Mouse (Mus musculus) stomach, postnatal 0 days (tissue): ENCODE measurements at regions not wholly inside any gene's neighbourhood (a gene's known extent, or its start where the extent isn't known, plus 50 kb on each side); places are given as distances from the start of the nearest gene placed in this dataset.

Experiments
- ATAC-seq: fragments of 200-750 bp; cut with Nextera tagmentation; 2 replicates; pipeline ENCODE4 v1.8.0; 2017; ENCODE audit not compliant: low FRiP score, low TSS enrichment
- DNase-seq: peaks from one replicate; pipeline ENCODE4 v3.0.0-alpha.2; 2016; ENCODE audit warnings: low spot score
- H3K27ac ChIP-seq: fragments of 300-500 bp; sonication (generic); replicated peaks from 2 replicates; pipeline ENCODE4 v1.5.1; 2014; ENCODE audit warnings: mild to moderate bottlenecking, control low read depth
- H3K27me3 ChIP-seq: fragments of 300-500 bp; sonication (generic); 2 replicates; pipeline ENCODE4 v1.6.1; 2014; ENCODE audit warnings: low read length; ENCODE audit not compliant: control insufficient read depth, insufficient read depth
- H3K36me3 ChIP-seq: fragments of 300-500 bp; sonication (generic); 2 replicates; pipeline ENCODE4 v1.6.1; 2014; ENCODE audit warnings: low read length, mixed read lengths; ENCODE audit not compliant: control insufficient read depth, insufficient read depth
- H3K4me1 ChIP-seq: fragments of 300-500 bp; sonication (generic); replicated peaks from 2 replicates; pipeline ENCODE4 v1.6.1; 2014; ENCODE audit warnings: antibody characterized with exemption; ENCODE audit not compliant: control insufficient read depth, insufficient read depth
- H3K4me2 ChIP-seq: fragments of 300-500 bp; sonication (generic); replicated peaks from 2 replicates; pipeline ENCODE4 v1.6.1; 2014; ENCODE audit warnings: low read depth, mild to moderate bottlenecking, control low read depth, moderate library complexity
- H3K4me3 ChIP-seq: fragments of 300-500 bp; sonication (generic); 2 replicates; pipeline ENCODE4 v1.5.1; 2014; ENCODE audit warnings: low read depth, low read length, control low read depth
- H3K9ac ChIP-seq: fragments of 300-500 bp; sonication (generic); 2 replicates; pipeline ENCODE4 v1.6.1; 2014; ENCODE audit warnings: mild to moderate bottlenecking, low read length, control low read depth, mixed read lengths
- H3K9me3 ChIP-seq: fragments of 300-500 bp; sonication (generic); 2 replicates; pipeline ENCODE4 v1.6.1; 2016; ENCODE audit warnings: low read length; ENCODE audit not compliant: control insufficient read depth
- CTCF ChIP-seq: IDR thresholded peaks from 2 replicates; pipeline ENCODE4 v1.5.1; 2016; ENCODE audit warnings: antibody characterized with exemption, low read depth, mild to moderate bottlenecking, moderate library complexity
- EP300 ChIP-seq: optimal IDR thresholded peaks from 2 replicates; pipeline ENCODE3; 2016; ENCODE audit warnings: antibody characterized with exemption
- WGBS: fragments of 180-500 bp; shearing (Covaris S2); extraction: QIAGEN DNeasy Blood & Tissue Kit; methylation state at CpG from one replicate; pipeline ENCODE4 v1.1.7; 2014; 5-methylcytosine and 5-hydroxymethylcytosine counted together

- TF ChIP-seq CTCF (no peak), EP300 (no peak)
- DNase-seq = no peak
- H3K9me3 ChIP-seq = no peaks in the 10 kb centered on the region
- no peak for ATAC-seq
- H3K4me2 ChIP-seq = no peak overlapping the region
- no peak overlapping the region for H3K27ac ChIP-seq
- H3K36me3 ChIP-seq = no peaks in the 10 kb centered on the region
- no peaks in the 10 kb centered on the region for H3K4me1 ChIP-seq
- H3K27me3 ChIP-seq = no peaks in the 10 kb centered on the region
- H3K9ac ChIP-seq = no peak overlapping the region
- WGBS = 85% methylated on average over 4 of the region's 4 CpGs
- no peak overlapping the region for H3K4me3 ChIP-seq
These were observed 1067.0 kb downstream of the Ttll7 start for GRCm38 (mm10) chr3:147919146-147919545.

GRCm38 (mm10) chr3:147896751-147897150, 1044.6 kb downstream of the Ttll7 start:
- Histone ChIP-seq H3K27me3 (no peaks in the 10 kb centered on the region), H3K9me3 (no peaks in the 10 kb centered on the region), H3K27ac (no peak overlapping the region), H3K9ac (no peak overlapping the region), H3K4me3 (no peak overlapping the region), H3K36me3 (no peaks in the 10 kb centered on the region), H3K4me2 (no peak overlapping the region), H3K4me1 (no peaks in the 10 kb centered on the region)
- ATAC-seq (no peak), DNase-seq (no peak)
- 73% methylated on average over 1 of the region's 1 CpGs for WGBS
- no peak for TF ChIP-seq CTCF
- no peak for TF ChIP-seq EP300

GRCm38 (mm10) chr3:147891682-147892081, 1039.5 kb downstream of the Ttll7 start:
- no peaks in the 10 kb centered on the region for H3K4me1 ChIP-seq
- no peak for TF ChIP-seq EP300
- no peak for TF ChIP-seq CTCF
- H3K27ac ChIP-seq = no peak overlapping the region
- no peak overlapping the region for H3K9ac ChIP-seq
- H3K4me2 ChIP-seq = no peak overlapping the region
- H3K9me3 ChIP-seq = no peaks in the 10 kb centered on the region
- no peak overlapping the region for H3K4me3 ChIP-seq
- no peak for ATAC-seq
- 62% methylated on average over 5 of the region's 5 CpGs for WGBS
- H3K36me3 ChIP-seq = no peaks in the 10 kb centered on the region
- no peaks in the 10 kb centered on the region for H3K27me3 ChIP-seq
- DNase-seq = no peak

- no peaks in the 10 kb centered on the region for H3K4me1 ChIP-seq
- no peaks in the 10 kb centered on the region for H3K27me3 ChIP-seq
- WGBS = 70% methylated on average over 10 of the region's 10 CpGs
- no peak overlapping the region for H3K27ac ChIP-seq
- ATAC-seq (no peak), DNase-seq (no peak)
- TF ChIP-seq EP300 = no peak
- no peak for TF ChIP-seq CTCF
- no peak overlapping the region for H3K4me2 ChIP-seq
- no peaks in the 10 kb centered on the region for H3K36me3 ChIP-seq
- H3K4me3 ChIP-seq = no peak overlapping the region
- H3K9me3 ChIP-seq = no peaks in the 10 kb centered on the region
- no peak overlapping the region for H3K9ac ChIP-seq
These were observed 1034.2 kb downstream of the Ttll7 start for GRCm38 (mm10) chr3:147886261-147886893.

GRCm38 (mm10) chr3:147882936-147883645, 1030.9 kb downstream of the Ttll7 start:
- no peaks in the 10 kb centered on the region for H3K27me3 ChIP-seq
- ATAC-seq (no peak), DNase-seq (no peak)
- no peak overlapping the region for H3K4me2 ChIP-seq
- H3K9me3 ChIP-seq = no peaks in the 10 kb centered on the region
- TF ChIP-seq CTCF = no peak
- no peak for TF ChIP-seq EP300
- H3K9ac ChIP-seq = no peak overlapping the region
- no peaks in the 10 kb centered on the region for H3K36me3 ChIP-seq
- H3K4me3 ChIP-seq = no peak overlapping the region
- 49% methylated on average over 10 of the region's 10 CpGs for WGBS
- H3K4me1 ChIP-seq = no peaks in the 10 kb centered on the region
- H3K27ac ChIP-seq = no peak overlapping the region

- WGBS = 40% methylated on average over 3 of the region's 3 CpGs
- Histone ChIP-seq H3K27me3 (no peaks in the 10 kb centered on the region), H3K9ac (no peak overlapping the region), H3K4me1 (no peaks in the 10 kb centered on the region), H3K27ac (no peak overlapping the region), H3K36me3 (no peaks in the 10 kb centered on the region), H3K4me2 (no peak overlapping the region), H3K9me3 (no peaks in the 10 kb centered on the region), H3K4me3 (no peak overlapping the region)
- DNase-seq (no peak), ATAC-seq (no peak)
- TF ChIP-seq CTCF (no peak), EP300 (no peak)
These were observed 1026.5 kb downstream of the Ttll7 start for GRCm38 (mm10) chr3:147878690-147879089.
